Mouse (Mus musculus): ENCODE data around the gene Rnf208.
"Not testable (repeated sequence)": the region's sequence is repeated elsewhere in the genome, so short reads cannot be mapped to it uniquely, and the experiment has no call there.

Rnf208 gene

DNA sequence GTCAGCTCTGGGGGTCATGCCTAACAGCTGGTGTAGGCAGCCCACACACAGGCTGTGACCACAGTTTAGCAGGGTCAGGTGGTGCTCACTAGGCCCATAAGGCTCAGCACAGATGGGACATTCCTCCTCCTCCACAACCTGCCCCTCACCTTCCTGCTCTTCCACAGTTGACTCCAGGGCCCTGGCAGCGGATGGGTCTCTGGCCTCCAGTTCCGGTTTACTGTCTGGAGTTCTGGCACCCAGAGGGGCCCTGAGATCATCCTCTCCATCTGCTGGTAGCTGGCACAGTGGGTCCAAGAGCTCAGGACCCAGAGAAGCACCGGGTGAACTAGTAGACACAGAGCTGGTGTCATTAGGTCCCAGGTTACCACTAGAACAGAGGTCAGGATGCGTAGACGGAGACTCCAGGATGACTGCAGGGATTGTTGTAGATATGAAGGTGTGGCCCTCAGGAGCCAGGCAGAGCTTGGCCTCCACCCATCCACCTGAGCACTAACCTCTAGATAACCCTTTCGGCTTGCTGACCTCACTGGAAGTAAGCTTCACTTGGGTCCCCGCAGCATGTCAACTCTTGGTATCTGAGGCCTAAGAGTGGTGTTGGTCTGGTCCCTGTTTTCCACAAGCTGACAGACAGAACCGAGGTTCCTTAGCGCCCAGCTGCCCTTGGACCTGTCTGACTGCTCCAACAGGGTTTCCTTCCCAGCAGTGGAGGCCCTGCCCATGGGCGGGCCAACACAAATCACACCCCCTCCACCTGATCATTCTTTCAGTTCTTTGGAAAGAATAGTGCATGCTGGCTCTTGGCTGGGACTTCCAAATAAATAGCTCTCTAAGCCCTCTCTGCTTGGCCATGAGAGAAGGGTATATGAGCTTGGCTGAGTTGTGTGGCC is 4.4 kb downstream of the Rnf208 start, which contains the start of gene AL732309.1:
Gene AL732309.1, minus strand, starts transcription at position 681 of the 890 bp plus-strand sequence.
- no peak for DNase-seq

GRCm38 (mm10) chr2:25252331-25252730 is 10.3 kb downstream of the Rnf208 start:
- peak; percentile 40 to 50 for DNase-seq

DNA sequence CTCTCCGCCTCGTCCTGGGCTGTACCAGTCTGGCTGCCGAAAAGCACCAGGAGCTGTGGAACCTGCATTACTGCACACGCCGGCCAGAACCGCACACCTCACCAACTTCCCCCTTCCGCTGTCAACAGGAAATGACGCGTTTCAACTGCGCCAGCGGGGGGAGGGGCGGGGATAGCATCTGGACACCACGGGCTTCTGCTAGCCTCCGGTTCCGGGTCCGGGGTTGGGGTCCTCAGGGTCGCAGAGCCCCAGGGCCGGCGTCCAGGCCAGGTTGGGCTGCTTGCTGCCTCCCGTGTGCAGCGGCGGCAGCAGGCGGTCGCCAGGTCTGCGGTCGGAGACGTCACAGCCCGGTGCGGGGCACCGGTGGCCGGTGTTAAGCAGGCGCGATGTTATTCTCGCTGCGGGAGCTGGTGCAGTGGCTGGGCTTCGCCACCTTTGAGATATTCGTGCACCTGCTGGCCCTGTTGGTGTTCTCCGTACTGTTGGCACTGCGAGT is 13.3 kb downstream of the Rnf208 start, which contains the start of gene Tmem203:
Gene Tmem203, plus strand, starts transcription at position 156 of the 496 bp plus-strand sequence.
- DNase-seq: peak; percentile 94

GRCm38 (mm10) chr2:25256443-25257109 is 14.5 kb downstream of the Rnf208 start:
- DNase-seq: peak; percentile 72 to 79

DNA sequence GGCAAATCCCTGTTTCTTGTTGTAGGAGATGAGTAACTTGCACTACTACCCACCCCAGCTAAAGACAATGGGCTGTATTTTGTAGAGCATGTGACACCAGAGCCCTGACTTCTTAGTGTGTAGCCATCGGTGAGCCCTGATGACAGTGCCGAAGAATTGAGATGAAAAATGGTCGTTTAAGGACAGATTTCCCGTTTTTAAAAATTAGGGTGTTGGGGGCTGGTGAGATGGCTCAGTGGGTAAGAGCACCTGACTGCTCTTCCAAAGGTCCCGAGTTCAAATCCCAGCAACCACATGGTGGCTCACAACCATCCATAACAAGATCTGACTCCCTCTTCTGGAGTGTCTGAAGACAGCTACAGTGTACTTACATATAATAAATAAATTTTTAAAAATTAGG is 15.2 kb downstream of the Rnf208 start:
- not testable (repeated sequence) for DNase-seq

- DNase-seq: peak in 1 of 2 experiments; percentile 24
Measured at GRCm38 (mm10) chr2:25258887-25259286, 16.8 kb downstream of the Rnf208 start.

DNA sequence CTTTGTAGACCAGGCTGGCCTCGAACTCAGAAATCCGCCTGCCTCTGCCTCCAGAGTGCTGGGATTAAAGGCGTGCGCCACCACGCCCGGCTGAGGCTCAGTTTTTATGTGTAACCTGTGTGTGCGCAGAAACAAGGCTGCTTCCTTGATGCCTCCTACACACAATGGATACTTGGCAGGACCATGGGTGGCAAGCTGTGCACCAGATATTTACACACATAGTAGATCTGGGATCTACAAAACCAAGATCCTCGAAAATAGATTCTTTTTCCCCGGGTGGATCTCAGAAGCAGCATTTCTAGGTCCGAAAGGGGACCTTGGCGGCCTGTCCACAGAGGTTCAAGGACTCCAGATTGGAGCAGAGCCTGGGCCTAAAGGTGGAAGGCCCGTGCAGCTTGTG is 19.8 kb downstream of the Rnf208 start:
- no peak for DNase-seq

GRCm38 (mm10) chr2:25262291-25262767 is 20.3 kb downstream of the Rnf208 start, which contains the start of gene Tprn:
TSS of gene Tprn (plus strand) at chr2:25262618.
- peak; percentile 95 to 97 for DNase-seq

GRCm38 (mm10) chr2:25262795-25263622 is 21.0 kb downstream of the Rnf208 start:
- peak; percentile 55 to 71 for DNase-seq

DNA sequence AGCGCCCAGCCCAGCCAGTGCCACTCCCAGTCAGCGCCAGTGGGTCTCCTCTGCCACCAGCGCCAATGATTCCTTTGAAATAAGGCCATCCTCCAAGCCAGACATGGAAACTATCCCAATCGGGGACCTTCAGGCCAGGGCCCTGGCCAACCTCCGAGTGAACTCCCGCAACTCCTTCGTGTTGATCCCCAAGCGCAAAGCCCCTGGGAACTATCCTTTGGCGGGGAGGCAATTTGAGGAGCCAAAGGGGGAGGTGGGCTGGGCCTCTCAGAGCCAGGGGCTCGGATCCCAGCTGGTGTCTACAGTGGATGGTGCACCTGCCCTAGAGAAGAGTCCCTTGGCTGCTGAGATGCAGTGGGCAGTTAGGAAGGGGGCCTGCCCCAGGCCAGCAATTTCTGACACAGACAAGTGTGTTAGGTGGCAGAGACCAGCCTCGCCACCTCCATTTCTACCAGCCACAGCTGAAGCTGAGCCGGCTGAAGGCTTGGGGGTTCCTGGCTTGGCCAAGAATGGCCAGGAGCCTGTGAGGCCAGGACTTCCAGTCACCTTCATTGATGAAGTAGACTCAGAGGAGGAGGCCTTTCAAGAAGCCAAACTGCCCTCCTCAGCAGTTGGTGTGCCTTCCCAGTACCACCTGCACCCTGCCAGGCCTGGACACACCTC is 21.7 kb downstream of the Rnf208 start:
- peak in 1 of 2 experiments; percentile 4 for DNase-seq

DNA sequence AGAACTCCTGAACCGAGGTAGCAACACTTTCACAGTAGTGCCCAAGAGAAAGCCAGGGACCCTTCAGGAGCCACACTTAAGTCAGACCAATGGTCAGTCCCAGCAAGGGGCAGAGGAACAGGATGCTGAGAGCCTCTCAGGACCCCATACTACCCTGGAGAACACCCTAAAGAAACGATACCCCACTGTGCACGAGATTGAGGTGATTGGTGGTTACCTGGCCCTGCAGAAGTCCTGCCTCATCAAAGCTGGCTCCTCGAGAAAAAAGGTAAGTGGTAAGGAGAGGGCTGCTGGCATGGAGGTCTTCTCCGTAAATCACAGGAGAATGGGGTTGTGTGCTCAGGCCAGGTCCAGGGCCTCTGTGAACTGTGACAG is 22.2 kb downstream of the Rnf208 start:
- no peak for DNase-seq

- DNase-seq: peak in 1 of 2 experiments; percentile 46
Measured at GRCm38 (mm10) chr2:25264851-25265250, 22.8 kb downstream of the Rnf208 start.

GRCm38 (mm10) chr2:25265897-25266656 is 24.0 kb downstream of the Rnf208 start:
- DNase-seq: peak in 1 of 2 experiments; percentile 38

- peak; percentile 47 to 65 for DNase-seq
Measured at GRCm38 (mm10) chr2:25266720-25267119, 24.7 kb downstream of the Rnf208 start.

GRCm38 (mm10) chr2:25267241-25267640 is 25.2 kb downstream of the Rnf208 start:
- no peak for DNase-seq

DNA sequence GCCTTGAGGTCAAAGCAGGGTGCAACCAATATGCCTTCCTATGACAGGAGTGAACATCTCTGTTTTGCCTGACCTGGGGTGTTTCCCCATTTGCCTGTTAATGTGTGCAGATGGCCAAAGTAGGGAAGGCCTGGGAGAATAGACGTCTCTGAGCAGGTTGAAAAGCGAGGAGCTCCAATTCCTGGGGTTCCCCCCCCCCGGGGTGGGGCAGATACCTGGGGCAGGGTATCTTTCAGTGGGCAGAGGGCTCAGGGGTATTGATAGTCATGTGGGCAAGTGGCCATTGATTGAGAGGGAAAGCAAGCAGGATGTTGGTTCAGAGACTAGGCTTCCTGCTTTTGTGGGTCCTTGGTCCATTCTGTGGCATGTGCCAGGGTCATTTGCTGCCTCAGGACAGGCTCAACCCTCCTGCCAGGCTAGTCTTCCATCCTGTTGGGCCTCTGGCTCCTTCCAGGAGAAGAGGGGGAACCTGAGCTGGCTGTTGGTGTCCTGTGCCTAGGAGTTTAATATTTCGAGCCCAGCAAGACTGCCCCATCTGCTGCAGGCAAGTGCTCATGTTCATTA is 25.8 kb downstream of the Rnf208 start:
- DNase-seq: no peak

- DNase-seq: peak; percentile 99
Measured at GRCm38 (mm10) chr2:25271827-25272511, 29.9 kb downstream of the Rnf208 start, which contains the start of the genes Ssna1 and Anapc2. TSS of gene Ssna1 (minus strand) at chr2:25272438. TSS of gene Anapc2 (plus strand) at chr2:25272478.

GRCm38 (mm10) chr2:25272515-25272914 is 30.5 kb downstream of the Rnf208 start:
- DNase-seq: no peak

DNA sequence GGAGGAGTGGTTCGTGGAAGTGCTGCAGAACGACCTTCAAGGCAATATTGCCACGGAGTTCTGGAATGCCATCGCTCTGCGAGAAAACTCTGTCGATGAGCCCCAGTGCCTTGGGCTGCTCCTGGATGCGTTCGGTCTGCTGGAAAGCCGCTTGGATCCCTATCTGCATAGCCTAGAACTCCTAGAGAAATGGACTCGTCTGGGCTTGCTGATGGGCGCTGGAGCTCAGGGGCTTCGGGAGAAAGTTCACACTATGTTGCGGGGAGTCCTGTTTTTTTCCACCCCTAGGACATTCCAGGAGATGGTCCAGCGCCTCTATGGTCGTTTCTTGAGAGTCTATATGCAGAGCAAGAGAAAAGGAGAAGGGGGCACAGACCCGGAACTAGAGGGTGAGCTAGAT is 31.0 kb downstream of the Rnf208 start:
- no peak for DNase-seq

Measured in kidney, postnatal 4 days (tissue).